Mouse (Mus musculus) urinary bladder, postnatal 14 days (tissue): ENCODE data around the gene Reep6.

Source experiments
- DNase-seq: peaks from one replicate; pipeline ENCODE4 v3.0.0; 2021; ENCODE audit warnings: low spot score

Reep6 gene

GRCm38 (mm10) chr10:80329273-80330081, at the start of gene Reep6, which contains the start of gene Pcsk4:
Gene Reep6, plus strand, starts transcription at chr10:80329953.
Gene Pcsk4, minus strand, starts transcription at chr10:80329498.
- peak; percentile 97 for DNase-seq

GRCm38 (mm10) chr10:80281304-80281703, 48.4 kb upstream of the Reep6 start:
- DNase-seq: no peak

GRCm38 (mm10) chr10:80281921-80282371, 47.8 kb upstream of the Reep6 start:
- DNase-seq: peak; percentile 60

GRCm38 (mm10) chr10:80282481-80283441, 47.0 kb upstream of the Reep6 start:
- DNase-seq: peak; percentile 47

- no peak for DNase-seq
Measured at GRCm38 (mm10) chr10:80285222-80286070, 44.3 kb upstream of the Reep6 start.

- DNase-seq: no peak
Measured at GRCm38 (mm10) chr10:80288097-80288496, 41.7 kb upstream of the Reep6 start.

GRCm38 (mm10) chr10:80288657-80289056, 41.1 kb upstream of the Reep6 start:
- DNase-seq: no peak

- peak; percentile 96 for DNase-seq
Measured at GRCm38 (mm10) chr10:80292251-80293146, 37.3 kb upstream of the Reep6 start, which contains the start of gene Rps15. Gene Rps15, plus strand, starts transcription at chr10:80292453.

- DNase-seq: no peak
Measured at GRCm38 (mm10) chr10:80293325-80293724, 36.4 kb upstream of the Reep6 start.

GRCm38 (mm10) chr10:80294311-80294710, 35.4 kb upstream of the Reep6 start:
- no peak for DNase-seq

- no peak for DNase-seq
Measured at GRCm38 (mm10) chr10:80294788-80295303, 34.9 kb upstream of the Reep6 start.

GRCm38 (mm10) chr10:80295618-80296425, 33.9 kb upstream of the Reep6 start, which contains the start of gene Apc2:
Gene Apc2, plus strand, starts transcription at chr10:80295977.
- DNase-seq: peak; percentile 67

- no peak for DNase-seq
Measured at GRCm38 (mm10) chr10:80296824-80297223, 32.9 kb upstream of the Reep6 start.

- DNase-seq: no peak
Measured at GRCm38 (mm10) chr10:80297526-80298133, 32.1 kb upstream of the Reep6 start.

GRCm38 (mm10) chr10:80298571-80299281, 31.0 kb upstream of the Reep6 start:
- DNase-seq: no peak

GRCm38 (mm10) chr10:80299301-80299700, 30.5 kb upstream of the Reep6 start:
- no peak for DNase-seq

GRCm38 (mm10) chr10:80299824-80300223, 29.9 kb upstream of the Reep6 start:
- DNase-seq: no peak

- DNase-seq: no peak
Measured at GRCm38 (mm10) chr10:80300672-80301181, 29.0 kb upstream of the Reep6 start.
